Mouse (Mus musculus) neural tube, embryonic 12.5 days (tissue): ENCODE measurements around the gene Hs6st1. TPM values are rescaled to one million over a fixed set of nuclear protein-coding genes. Genes with fewer than 3 reads are reported as not detected.

Experiments used
- ATAC-seq: fragments of 200-750 bp; cut with Nextera tagmentation; 2 replicates; pipeline ENCODE4 v1.8.0; 2017; ENCODE audit warnings: low read depth, mild to moderate bottlenecking, moderate TSS enrichment, moderate library complexity; ENCODE audit not compliant: low FRiP score
- H3K27ac ChIP-seq: fragments of 300-500 bp; sonication (generic); 2 replicates; pipeline ENCODE4 v1.5.1; 2016
- H3K27me3 ChIP-seq: fragments of 300-500 bp; sonication (generic); replicated peaks from 2 replicates; pipeline ENCODE4 v1.6.1; 2016; ENCODE audit warnings: mild to moderate bottlenecking
- H3K36me3 ChIP-seq: fragments of 300-500 bp; sonication (generic); 2 replicates; pipeline ENCODE4 v1.6.1; 2016; ENCODE audit warnings: mild to moderate bottlenecking
- H3K4me1 ChIP-seq: fragments of 300-500 bp; sonication (generic); 2 replicates; pipeline ENCODE4 v1.6.1; 2016
- H3K4me2 ChIP-seq: fragments of 300-500 bp; sonication (generic); replicated peaks from 2 replicates; pipeline ENCODE4 v1.6.1; 2016; ENCODE audit warnings: mild to moderate bottlenecking
- H3K4me3 ChIP-seq: fragments of 300-500 bp; sonication (generic); 2 replicates; pipeline ENCODE4 v1.5.1; 2016
- H3K9ac ChIP-seq: fragments of 300-500 bp; sonication (generic); 2 replicates; pipeline ENCODE4 v1.6.1; 2016; ENCODE audit warnings: mild to moderate bottlenecking
- H3K9me3 ChIP-seq: fragments of 300-500 bp; sonication (generic); 2 replicates; pipeline ENCODE4 v1.6.1; 2016; ENCODE audit warnings: mild to moderate bottlenecking
- WGBS: fragments of 180-500 bp; shearing (Covaris S2); methylation state at CpG from one replicate; pipeline ENCODE4 v1.1.7; 2016; 5-methylcytosine and 5-hydroxymethylcytosine counted together
- polyA plus RNA-seq: library from polyadenylated mRNA; unstranded; fragments of >200 nt; fragmentation: Nextera tagmentation; extraction: Ambion mirVana; gene quantifications from 2 replicates; pipeline ENCODE4 v1.2.1, GENCODE M21; 2016

Gene Hs6st1
- polyA plus RNA-seq, 1 experiment from 2014 or later, result 34.4 TPM

DNA sequence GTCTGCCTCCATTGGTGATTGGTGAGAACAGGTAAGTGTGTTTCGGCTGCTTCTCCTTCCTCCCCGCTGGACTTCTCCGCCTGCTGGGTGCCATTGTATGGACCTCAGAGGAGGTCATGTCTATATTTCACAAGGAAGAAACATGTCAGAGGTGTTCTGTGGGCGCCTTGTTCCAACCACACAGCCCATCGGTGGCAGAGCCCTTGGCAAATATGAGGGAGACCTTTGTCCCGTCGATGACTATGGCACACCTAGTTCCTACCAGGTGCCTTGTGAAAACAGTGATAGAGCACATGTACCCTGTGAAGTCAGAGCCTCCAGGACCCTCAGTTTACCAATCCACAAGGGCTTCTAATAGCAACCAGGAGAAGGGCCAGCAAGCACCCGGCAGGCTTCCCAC lies 25.5 kb downstream of the Hs6st1 start:
- Histone ChIP-seq H3K4me2 (no peak overlapping the region), H3K4me1 (peaks cover 17% of the 10 kb centered on the region)

DNA sequence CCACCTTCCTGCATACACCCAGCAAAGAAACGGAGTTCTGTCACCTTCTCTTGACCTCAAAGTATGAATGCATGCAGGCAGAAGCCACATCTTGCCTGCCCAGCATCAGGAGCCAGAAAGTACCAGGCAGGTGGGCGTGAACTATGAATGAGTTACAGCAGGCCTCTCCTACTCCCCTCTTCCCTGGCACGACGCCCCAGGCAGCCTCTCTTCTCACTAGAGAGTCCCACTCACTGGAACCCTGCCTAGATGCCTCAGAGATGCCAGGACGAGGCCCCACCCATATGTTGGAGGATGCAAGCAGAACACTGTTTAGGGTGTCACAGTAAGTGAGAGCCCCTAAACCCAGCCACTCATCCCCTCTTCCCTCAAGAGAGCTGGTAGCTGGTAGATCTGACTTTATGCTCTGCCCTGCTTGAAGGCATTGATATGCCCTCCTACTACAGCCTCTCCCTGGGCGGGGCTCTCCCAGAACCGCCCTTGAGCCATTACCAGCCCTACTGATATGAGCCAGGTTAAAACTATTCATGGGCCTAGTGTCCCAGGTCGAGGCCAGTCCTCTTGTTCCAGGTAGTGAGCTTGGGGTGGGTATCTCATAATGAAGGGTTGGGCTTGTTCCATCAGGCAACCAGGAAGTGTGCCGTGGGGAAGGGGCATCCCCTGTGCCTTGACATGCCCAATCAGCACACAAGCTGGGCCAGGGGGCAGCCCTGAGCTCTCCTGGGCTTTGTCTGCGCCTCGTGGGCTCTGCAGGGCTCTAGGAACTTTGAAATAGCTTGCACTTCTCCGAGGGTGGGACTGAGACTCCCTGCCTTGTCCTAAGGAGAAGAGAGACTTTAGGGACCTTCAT lies 27.4 kb downstream of the Hs6st1 start:
- WGBS, result 85% methylated on average over 12 of the region's 12 CpGs
- Histone ChIP-seq H3K27me3 (no peaks in the 10 kb centered on the region), H3K36me3 (peaks cover 32% of the 10 kb centered on the region), H3K4me1 (no peaks in the 10 kb centered on the region), H3K4me3 (no peak overlapping the region), H3K9ac (no peak overlapping the region), H3K9me3 (no peaks in the 10 kb centered on the region), H3K4me2 (no peak overlapping the region), H3K27ac (no peak overlapping the region)
- ATAC-seq, result no peak

More for the DNA sequence above, 25.5 kb downstream of the Hs6st1 start:
- no peak for ATAC-seq
- WGBS, result 92% methylated on average over 8 of the region's 8 CpGs
- peaks cover 33% of the 10 kb centered on the region for H3K36me3 ChIP-seq
- H3K9ac ChIP-seq, result no peak overlapping the region
- no peak overlapping the region for H3K4me3 ChIP-seq
- H3K27me3 ChIP-seq, result no peaks in the 10 kb centered on the region
- no peaks in the 10 kb centered on the region for H3K9me3 ChIP-seq
- H3K27ac ChIP-seq, result no peak overlapping the region

DNA sequence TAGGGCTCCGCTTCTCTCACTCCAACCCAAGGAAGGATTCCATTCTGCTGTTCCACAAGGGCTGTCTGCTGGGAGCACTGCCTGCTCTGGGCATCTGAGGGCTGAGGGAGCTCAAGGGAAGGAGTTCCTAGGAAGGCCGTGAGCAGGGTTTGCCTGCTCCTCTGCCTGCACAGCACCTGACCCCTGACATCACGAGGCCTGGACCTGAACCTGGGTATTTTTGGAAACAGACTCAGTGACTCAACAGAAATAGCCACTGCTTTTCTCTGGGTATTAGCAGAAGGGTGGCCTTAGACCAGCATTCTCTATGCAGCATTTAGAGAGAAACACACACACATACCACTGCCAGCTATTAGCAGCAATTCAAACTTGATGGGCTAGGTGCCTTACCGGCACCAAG lies 30.2 kb downstream of the Hs6st1 start:
- H3K4me1 ChIP-seq, result no peaks in the 10 kb centered on the region
- no peaks in the 10 kb centered on the region for H3K9me3 ChIP-seq
- no peak overlapping the region for H3K27ac ChIP-seq
- peaks cover 52% of the 10 kb centered on the region for H3K36me3 ChIP-seq
- no peak overlapping the region for H3K9ac ChIP-seq
- H3K4me2 ChIP-seq, result no peak overlapping the region
- H3K27me3 ChIP-seq, result no peaks in the 10 kb centered on the region
- ATAC-seq, result no peak
- no peak overlapping the region for H3K4me3 ChIP-seq
- 91% methylated on average over 4 of the region's 4 CpGs for whole genome bisulfite sequencing

GRCm38 (mm10) chr1:36100371-36100770 lies 32.2 kb downstream of the Hs6st1 start:
- WGBS, result 93% methylated on average over 3 of the region's 3 CpGs
- Histone ChIP-seq H3K27me3 (no peaks in the 10 kb centered on the region), H3K4me1 (no peaks in the 10 kb centered on the region), H3K9ac (no peak overlapping the region), H3K36me3 (peaks cover 54% of the 10 kb centered on the region), H3K27ac (no peak overlapping the region), H3K4me2 (no peak overlapping the region), H3K9me3 (no peaks in the 10 kb centered on the region), H3K4me3 (no peak overlapping the region)
- no peak for ATAC-seq

GRCm38 (mm10) chr1:36105917-36106706 lies 37.9 kb downstream of the Hs6st1 start:
- Histone ChIP-seq H3K27me3 (no peaks in the 10 kb centered on the region), H3K4me2 (no peak overlapping the region), H3K36me3 (peaks cover 55% of the 10 kb centered on the region), H3K9ac (no peak overlapping the region), H3K27ac (no peak overlapping the region), H3K4me1 (no peaks in the 10 kb centered on the region), H3K4me3 (no peak overlapping the region), H3K9me3 (no peaks in the 10 kb centered on the region)
- no peak for ATAC-seq
- WGBS, result 90% methylated on average over 11 of the region's 11 CpGs

DNA sequence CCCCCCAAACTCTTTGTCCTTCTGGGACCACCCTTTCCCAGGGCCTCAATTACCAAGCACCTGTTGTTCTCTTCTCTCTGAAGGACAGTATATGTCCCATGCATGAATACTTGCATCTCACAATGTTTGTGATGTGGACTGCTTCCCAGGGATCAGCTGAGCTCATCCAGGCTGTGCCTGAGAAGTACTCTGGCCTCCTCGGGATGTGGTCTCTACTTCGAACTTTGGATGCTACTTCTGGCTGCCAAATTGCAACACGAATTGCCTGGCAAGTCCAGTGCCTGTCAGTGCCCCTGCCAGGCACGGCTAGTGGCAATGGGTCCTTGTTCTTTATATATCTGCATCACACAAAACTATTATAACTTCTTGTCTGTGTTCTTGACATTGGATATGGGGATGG lies 41.8 kb downstream of the Hs6st1 start:
- H3K27ac ChIP-seq, result no peak overlapping the region
- no peak for ATAC-seq
- H3K4me2 ChIP-seq, result no peak overlapping the region
- H3K9ac ChIP-seq, result no peak overlapping the region
- H3K9me3 ChIP-seq, result no peaks in the 10 kb centered on the region
- WGBS, result 88% methylated on average over 4 of the region's 4 CpGs
- no peaks in the 10 kb centered on the region for H3K27me3 ChIP-seq
- peaks cover 19% of the 10 kb centered on the region for H3K36me3 ChIP-seq
- H3K4me1 ChIP-seq, result no peaks in the 10 kb centered on the region
- H3K4me3 ChIP-seq, result no peak overlapping the region

DNA sequence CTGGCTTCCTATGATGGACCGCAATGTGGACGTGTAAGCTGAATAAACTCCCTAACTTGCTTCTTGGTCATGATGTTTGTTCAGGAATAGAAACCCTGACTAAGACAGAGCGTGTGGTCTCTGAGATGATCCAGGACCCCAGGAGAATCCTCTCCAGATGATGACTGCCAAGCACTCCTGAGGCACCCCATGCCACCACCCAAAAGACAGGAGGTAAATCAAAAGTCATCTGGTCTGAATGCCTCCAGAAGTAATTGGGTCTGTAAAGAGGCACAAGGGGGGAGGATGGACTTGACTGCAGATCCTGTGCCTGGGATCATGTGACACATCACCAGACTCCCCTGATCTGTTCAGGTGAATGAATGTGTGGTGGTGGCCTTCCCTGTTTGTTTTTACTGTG lies 44.5 kb downstream of the Hs6st1 start:
- Histone ChIP-seq H3K36me3 (no peaks in the 10 kb centered on the region), H3K9ac (no peak overlapping the region), H3K4me1 (no peaks in the 10 kb centered on the region), H3K4me2 (no peak overlapping the region), H3K9me3 (no peaks in the 10 kb centered on the region), H3K27me3 (no peaks in the 10 kb centered on the region), H3K4me3 (no peak overlapping the region), H3K27ac (no peak overlapping the region)
- 91% methylated on average over 3 of the region's 3 CpGs for WGBS
- no peak for ATAC-seq

DNA sequence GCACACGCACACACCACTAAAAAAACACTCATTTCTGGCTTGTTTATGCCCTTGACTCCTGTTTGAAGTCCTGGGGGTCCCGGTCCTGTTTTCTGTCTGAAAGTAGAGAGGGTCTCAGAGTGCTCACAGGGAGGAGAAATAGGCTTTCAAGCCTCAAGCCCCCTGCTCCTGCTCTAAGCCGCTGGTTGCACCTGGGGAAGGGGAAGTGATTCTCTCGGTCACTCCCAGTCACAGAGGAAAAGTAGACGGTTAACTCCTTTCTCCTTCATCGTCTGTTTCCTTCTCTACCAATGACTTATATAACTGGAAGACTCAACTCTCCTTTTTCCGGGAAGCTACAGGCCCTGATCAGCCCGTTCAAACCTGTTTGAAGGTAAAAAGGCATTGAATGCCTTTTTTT lies 45.5 kb downstream of the Hs6st1 start:
- Histone ChIP-seq H3K36me3 (no peaks in the 10 kb centered on the region), H3K4me2 (no peak overlapping the region), H3K27ac (no peak overlapping the region), H3K9ac (no peak overlapping the region), H3K27me3 (no peaks in the 10 kb centered on the region), H3K9me3 (no peaks in the 10 kb centered on the region), H3K4me3 (no peak overlapping the region), H3K4me1 (no peaks in the 10 kb centered on the region)
- no peak for ATAC-seq
- 86% methylated on average over 8 of the region's 8 CpGs for WGBS

DNA sequence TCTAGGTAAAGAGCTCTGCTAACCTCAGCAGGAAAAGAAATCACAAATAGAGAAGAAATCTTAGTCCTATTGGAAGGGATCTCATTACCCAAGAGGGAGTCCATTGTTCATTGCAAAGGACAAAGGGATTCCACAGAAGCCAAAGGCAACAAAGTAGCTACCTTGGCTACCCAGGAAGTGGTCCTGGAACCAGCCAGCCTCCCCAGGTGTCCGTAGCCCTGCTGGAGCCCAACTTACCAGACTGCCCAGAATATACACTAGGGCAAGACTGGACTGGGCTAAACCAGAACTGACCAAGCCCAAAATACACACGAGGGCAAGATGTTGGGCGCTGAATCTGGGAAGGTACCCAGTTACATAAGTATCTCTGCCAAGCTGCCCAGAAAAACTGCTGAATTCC lies 46.6 kb downstream of the Hs6st1 start:
- no peak for ATAC-seq
- H3K9me3 ChIP-seq, result no peaks in the 10 kb centered on the region
- no peaks in the 10 kb centered on the region for H3K4me1 ChIP-seq
- no peak overlapping the region for H3K4me3 ChIP-seq
- H3K36me3 ChIP-seq, result no peaks in the 10 kb centered on the region
- no peak overlapping the region for H3K4me2 ChIP-seq
- 83% methylated on average over 3 of the region's 3 CpGs for WGBS
- no peaks in the 10 kb centered on the region for H3K27me3 ChIP-seq
- H3K27ac ChIP-seq, result no peak overlapping the region
- no peak overlapping the region for H3K9ac ChIP-seq

GRCm38 (mm10) chr1:36116488-36116887 lies 48.3 kb downstream of the Hs6st1 start:
- Histone ChIP-seq H3K4me2 (no peak overlapping the region), H3K27me3 (no peaks in the 10 kb centered on the region), H3K4me3 (no peak overlapping the region), H3K36me3 (no peaks in the 10 kb centered on the region), H3K27ac (no peak overlapping the region), H3K9me3 (no peaks in the 10 kb centered on the region), H3K9ac (no peak overlapping the region), H3K4me1 (no peaks in the 10 kb centered on the region)
- ATAC-seq, result no peak
- WGBS, result 88% methylated on average over 5 of the region's 5 CpGs

DNA sequence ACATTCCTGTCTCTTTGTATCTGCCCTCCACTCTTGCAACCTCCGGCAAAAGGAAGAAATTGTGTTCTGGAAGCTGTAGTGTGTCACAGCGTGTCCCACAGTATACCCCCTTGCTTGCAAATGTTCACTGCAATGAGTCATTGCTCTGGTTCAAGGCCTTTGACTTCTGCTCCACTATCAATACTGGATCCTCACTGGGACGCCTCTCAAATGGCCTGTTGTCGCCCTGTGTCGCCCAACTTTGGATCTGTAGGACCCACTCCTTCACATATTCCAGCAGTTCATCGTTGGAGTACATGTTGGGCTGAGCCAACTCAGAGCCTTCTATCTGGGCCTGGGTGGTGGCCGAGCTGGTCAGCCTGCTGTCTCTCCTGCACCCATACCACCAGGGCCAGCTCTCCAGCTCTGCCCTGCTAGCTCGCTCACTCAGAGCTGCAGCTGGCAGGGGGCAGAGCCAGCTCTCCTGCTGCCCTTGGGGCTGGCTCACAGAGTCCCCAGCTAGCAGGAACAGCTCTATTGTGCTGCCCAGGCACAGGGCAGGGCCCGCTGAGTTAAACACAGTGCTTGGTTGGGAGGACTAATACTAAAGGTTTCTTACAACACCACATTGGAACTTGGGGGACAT lies 50.0 kb downstream of the Hs6st1 start:
- Histone ChIP-seq H3K4me1 (no peaks in the 10 kb centered on the region), H3K4me2 (no peak overlapping the region), H3K4me3 (no peak overlapping the region), H3K27me3 (no peaks in the 10 kb centered on the region), H3K9ac (no peak overlapping the region), H3K9me3 (no peaks in the 10 kb centered on the region), H3K36me3 (no peaks in the 10 kb centered on the region), H3K27ac (no peak overlapping the region)
- ATAC-seq, result no peak
- 78% methylated on average over 9 of the region's 9 CpGs for WGBS

DNA sequence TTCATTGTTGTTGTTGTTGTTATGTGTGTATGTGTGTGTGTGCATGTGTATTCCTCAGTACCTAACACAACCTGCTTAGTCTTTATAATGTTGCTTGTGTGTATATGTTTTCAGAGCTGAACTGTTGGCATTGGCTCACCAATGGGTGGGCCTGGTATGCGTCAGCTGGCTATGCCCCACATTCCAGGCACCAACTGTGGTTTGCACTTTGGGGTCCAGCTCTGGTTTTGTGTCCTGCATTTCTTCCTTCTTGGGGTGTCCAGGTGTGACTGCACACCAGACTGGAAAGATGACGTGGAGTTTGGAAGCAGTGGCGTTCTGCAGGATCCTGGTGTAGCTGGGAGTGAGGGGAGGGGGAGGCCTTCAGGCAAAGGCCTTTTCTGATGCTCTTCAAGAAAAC lies 50.8 kb downstream of the Hs6st1 start:
- Histone ChIP-seq H3K9ac (no peak overlapping the region), H3K36me3 (no peaks in the 10 kb centered on the region), H3K27ac (no peak overlapping the region), H3K9me3 (no peaks in the 10 kb centered on the region), H3K4me1 (no peaks in the 10 kb centered on the region), H3K27me3 (no peaks in the 10 kb centered on the region), H3K4me2 (no peak overlapping the region), H3K4me3 (no peak overlapping the region)
- WGBS, result 91% methylated on average over 3 of the region's 3 CpGs
- no peak for ATAC-seq
